Mouse (Mus musculus): ENCODE results near the gene Klhl23. TPM values are rescaled to one million over a fixed set of nuclear protein-coding genes. Genes with fewer than 3 reads are reported as not detected.

The Klhl23 gene
- polyA plus RNA-seq, 1 experiment, result 30.2 TPM

GRCm38 (mm10) chr2:69856392-69856791 lies 34.6 kb downstream of the Klhl23 start:
- TF ChIP-seq CTCF (IDR thresholded peaks at IDR 0.05; ENCODE audit: borderline replicate concordance, insufficient read depth, low read length) (0 out of 2 replicates have a peak, but pooled peaks have one; percentile 2), POLR2A (IDR thresholded peaks at IDR 0.05; ENCODE audit: low read depth, low read length) (no peak)
- no peaks in the 10 kb centered on the region for H3K4me1 ChIP-seq (ENCODE audit: control insufficient read depth, insufficient read depth, low read length)
- no peak overlapping the region for H3K27ac ChIP-seq (ENCODE audit: insufficient read depth, low read length)
- H3K4me3 ChIP-seq (ENCODE audit: insufficient read depth, low read length), result no peak overlapping the region

GRCm38 (mm10) chr2:69857882-69858281 lies 36.1 kb downstream of the Klhl23 start:
- H3K4me1 ChIP-seq (ENCODE audit: control insufficient read depth, insufficient read depth, low read length), result no peaks in the 10 kb centered on the region
- H3K4me3 ChIP-seq (ENCODE audit: insufficient read depth, low read length), result no peak overlapping the region
- no peak for TF ChIP-seq POLR2A (IDR thresholded peaks at IDR 0.05; ENCODE audit: low read depth, low read length)
- no peak overlapping the region for H3K27ac ChIP-seq (ENCODE audit: insufficient read depth, low read length)

- no peak for TF ChIP-seq POLR2A (IDR thresholded peaks at IDR 0.05; ENCODE audit: low read depth, low read length)
- no peak for TF ChIP-seq CTCF (IDR thresholded peaks at IDR 0.05; ENCODE audit: borderline replicate concordance, insufficient read depth, low read length)
- H3K4me3 ChIP-seq (ENCODE audit: insufficient read depth, low read length), result peak overlapping the region; percentile 37
- H3K27ac ChIP-seq (ENCODE audit: insufficient read depth, low read length), result peak overlapping the region; percentile 69
- no peaks in the 10 kb centered on the region for H3K4me1 ChIP-seq (ENCODE audit: control insufficient read depth, insufficient read depth, low read length)
These were observed 39.3 kb downstream of the Klhl23 start for GRCm38 (mm10) chr2:69860972-69861452.

- Histone ChIP-seq H3K27ac (ENCODE audit: insufficient read depth, low read length) (peak within 1 kb of the TSS; percentile 80), H3K4me3 (ENCODE audit: insufficient read depth, low read length) (peak within 1 kb of the TSS; percentile 85), H3K4me1 (ENCODE audit: control insufficient read depth, insufficient read depth, low read length) (no peaks in the 10 kb centered on the region)
- TF ChIP-seq POLR2A (IDR thresholded peaks at IDR 0.05; ENCODE audit: low read depth, low read length), result peak; percentile 90
- no peak for TF ChIP-seq CTCF (IDR thresholded peaks at IDR 0.05; ENCODE audit: borderline replicate concordance, insufficient read depth, low read length)
These were observed 39.8 kb downstream of the Klhl23 start, which contains the start of gene Ssb for GRCm38 (mm10) chr2:69861485-69862091. Ssb (plus strand) TSS chr2:69861562.

GRCm38 (mm10) chr2:69862117-69862657 lies 40.4 kb downstream of the Klhl23 start:
- Histone ChIP-seq H3K4me3 (ENCODE audit: insufficient read depth, low read length) (peak overlapping the region; percentile 85), H3K27ac (ENCODE audit: insufficient read depth, low read length) (peak overlapping the region; percentile 80), H3K4me1 (ENCODE audit: control insufficient read depth, insufficient read depth, low read length) (no peaks in the 10 kb centered on the region)
- TF ChIP-seq POLR2A (IDR thresholded peaks at IDR 0.05; ENCODE audit: low read depth, low read length), result no peak
- no peak for TF ChIP-seq CTCF (IDR thresholded peaks at IDR 0.05; ENCODE audit: borderline replicate concordance, insufficient read depth, low read length)

- H3K4me1 ChIP-seq (ENCODE audit: control insufficient read depth, insufficient read depth, low read length), result peaks cover 6% of the 10 kb centered on the region; the same call in 1 of the 2 replicates
- TF ChIP-seq CTCF (IDR thresholded peaks at IDR 0.05; ENCODE audit: borderline replicate concordance, insufficient read depth, low read length) (no peak), POLR2A (IDR thresholded peaks at IDR 0.05; ENCODE audit: low read depth, low read length) (no peak)
- no peak overlapping the region for H3K27ac ChIP-seq (ENCODE audit: insufficient read depth, low read length)
- no peak overlapping the region for H3K4me3 ChIP-seq (ENCODE audit: insufficient read depth, low read length)
These were observed 62.2 kb downstream of the Klhl23 start for GRCm38 (mm10) chr2:69883990-69884391.

- TF ChIP-seq POLR2A (IDR thresholded peaks at IDR 0.05; ENCODE audit: low read depth, low read length), result no peak
- no peak for TF ChIP-seq CTCF (IDR thresholded peaks at IDR 0.05; ENCODE audit: borderline replicate concordance, insufficient read depth, low read length)
- Histone ChIP-seq H3K4me3 (ENCODE audit: insufficient read depth, low read length) (peak overlapping the region; percentile 73), H3K4me1 (ENCODE audit: control insufficient read depth, insufficient read depth, low read length) (peaks cover 6% of the 10 kb centered on the region; the same call in 1 of the 2 replicates), H3K27ac (ENCODE audit: insufficient read depth, low read length) (no peak overlapping the region)
These were observed 62.8 kb downstream of the Klhl23 start for GRCm38 (mm10) chr2:69884581-69884980.

GRCm38 (mm10) chr2:69885050-69885449 lies 63.3 kb downstream of the Klhl23 start:
- Histone ChIP-seq H3K27ac (ENCODE audit: insufficient read depth, low read length) (no peak overlapping the region), H3K4me1 (ENCODE audit: control insufficient read depth, insufficient read depth, low read length) (peaks cover 6% of the 10 kb centered on the region; the same call in 1 of the 2 replicates), H3K4me3 (ENCODE audit: insufficient read depth, low read length) (peak overlapping the region; percentile 73)
- TF ChIP-seq CTCF (IDR thresholded peaks at IDR 0.05; ENCODE audit: borderline replicate concordance, insufficient read depth, low read length), result no peak
- no peak for TF ChIP-seq POLR2A (IDR thresholded peaks at IDR 0.05; ENCODE audit: low read depth, low read length)

GRCm38 (mm10) chr2:69885451-69886305 lies 63.9 kb downstream of the Klhl23 start, which contains the start of gene Mettl5:
Mettl5 (minus strand) TSS chr2:69885615.
- peak within 1 kb of the TSS; percentile 48 for H3K27ac ChIP-seq (ENCODE audit: insufficient read depth, low read length)
- H3K4me1 ChIP-seq (ENCODE audit: control insufficient read depth, insufficient read depth, low read length), result peaks cover 6% of the 10 kb centered on the region; the same call in 1 of the 2 replicates
- peak; percentile 93 for TF ChIP-seq POLR2A (IDR thresholded peaks at IDR 0.05; ENCODE audit: low read depth, low read length)
- peak; percentile 67; the same call in 1 of the 2 replicates for TF ChIP-seq CTCF (IDR thresholded peaks at IDR 0.05; ENCODE audit: borderline replicate concordance, insufficient read depth, low read length)
- peak within 1 kb of the TSS; percentile 73 for H3K4me3 ChIP-seq (ENCODE audit: insufficient read depth, low read length)

Other genes starting within 250 kb of the Klhl23 start
- gene Lrp2, start 235.9 kb upstream of the Klhl23 start, polyA plus RNA-seq (2011; ENCODE audit: insufficient read length, low read depth, missing spikeins), result 1.3 and 1.5 TPM in 2 replicates
- gene Bbs5, start 174.8 kb upstream of the Klhl23 start, polyA plus RNA-seq (2011; ENCODE audit: insufficient read length, low read depth, missing spikeins), result 19.3 and 20.2 TPM in 2 replicates
- gene Klhl41, start 151.8 kb upstream of the Klhl23 start, polyA plus RNA-seq (2011; ENCODE audit: insufficient read length, low read depth, missing spikeins), result 0.38 and 0.47 TPM in 2 replicates
- gene Fastkd1, start 108.4 kb upstream of the Klhl23 start, polyA plus RNA-seq (2011; ENCODE audit: insufficient read length, low read depth, missing spikeins), result 9.6 and 11.3 TPM in 2 replicates
- gene Ppig, start 99.4 kb upstream of the Klhl23 start, polyA plus RNA-seq (2011; ENCODE audit: insufficient read length, low read depth, missing spikeins), result 130 and 149 TPM in 2 replicates
- 1.1 and 1.8 TPM in 2 replicates for gene Ccdc173, start 32.4 kb upstream of the Klhl23 start, polyA plus RNA-seq (2011; ENCODE audit: insufficient read length, low read depth, missing spikeins)
- gene Phospho2, start 32.3 kb upstream of the Klhl23 start, polyA plus RNA-seq (2011; ENCODE audit: insufficient read length, low read depth, missing spikeins), result 16.3 and 22.5 TPM in 2 replicates
- gene Ssb, start 39.6 kb downstream of the Klhl23 start, polyA plus RNA-seq (2011; ENCODE audit: insufficient read length, low read depth, missing spikeins), result 259 and 260 TPM in 2 replicates
- gene Mettl5, start 63.7 kb downstream of the Klhl23 start, polyA plus RNA-seq (2011; ENCODE audit: insufficient read length, low read depth, missing spikeins), result 14.4 and 17.0 TPM in 2 replicates
- 50.7 and 52.7 TPM in 2 replicates for gene Ubr3, start 75.3 kb downstream of the Klhl23 start, polyA plus RNA-seq (2011; ENCODE audit: insufficient read length, low read depth, missing spikeins)
- gene Myo3b, start 217.2 kb downstream of the Klhl23 start, polyA plus RNA-seq (2011; ENCODE audit: insufficient read length, low read depth, missing spikeins), result not detected in 2 replicates

Measured in embryonic fibroblast, embryonic 13.5 days (primary cell).